Mouse (Mus musculus): ENCODE measurements around the gene Cxcr3. TPM values are rescaled to one million over a fixed set of nuclear protein-coding genes. Genes with fewer than 3 reads are reported as not detected.

The Cxcr3 gene
- polyA plus RNA-seq, 1 experiment from 2014 or later, result 0.25 TPM

DNA sequence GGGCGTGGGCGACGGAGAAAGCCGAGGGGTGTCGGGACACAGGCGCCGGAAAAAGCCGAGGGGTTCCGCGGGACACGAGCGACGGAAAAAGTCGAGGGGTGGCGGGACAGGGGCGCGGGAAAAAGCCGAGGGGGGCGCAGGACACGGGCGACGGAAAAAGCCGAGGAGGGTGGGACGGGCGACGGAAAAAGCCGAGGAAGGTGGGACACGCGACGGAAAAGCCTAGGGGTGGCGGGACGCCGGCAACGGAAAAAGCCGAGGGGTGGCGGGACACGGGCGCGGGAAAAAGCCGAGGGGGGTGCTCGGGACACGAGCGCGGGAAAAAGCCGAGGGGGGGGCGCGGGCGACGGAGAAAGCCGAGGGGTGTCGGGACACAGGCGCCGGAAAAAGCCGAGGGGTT, 36.5 kb downstream of the Cxcr3 start:
- Histone ChIP-seq H3K27ac (ENCODE audit: low read length) (no peak overlapping the region), H3K4me2 (ENCODE audit: low read depth, low read length) (no peak overlapping the region), H3K4me3 (ENCODE audit: low read length) (no peak overlapping the region), H3K4me1 (replicated peaks; ENCODE audit: control insufficient read depth, insufficient read depth, low read length) (no peaks in the 10 kb centered on the region), H3K36me3 (ENCODE audit: control insufficient read depth, insufficient read depth, low read length) (no peaks in the 10 kb centered on the region), H3K9me3 (ENCODE audit: control insufficient read depth, low read length) (peaks cover 24% of the 10 kb centered on the region), H3K27me3 (ENCODE audit: control insufficient read depth, insufficient read depth, low read depth, low read length) (no peaks in the 10 kb centered on the region), H3K9ac (ENCODE audit: low read length) (no peak overlapping the region)
- 61% methylated on average over 44 of the region's 54 CpGs for WGBS
- no peak for ATAC-seq (ENCODE audit: low read depth)

DNA sequence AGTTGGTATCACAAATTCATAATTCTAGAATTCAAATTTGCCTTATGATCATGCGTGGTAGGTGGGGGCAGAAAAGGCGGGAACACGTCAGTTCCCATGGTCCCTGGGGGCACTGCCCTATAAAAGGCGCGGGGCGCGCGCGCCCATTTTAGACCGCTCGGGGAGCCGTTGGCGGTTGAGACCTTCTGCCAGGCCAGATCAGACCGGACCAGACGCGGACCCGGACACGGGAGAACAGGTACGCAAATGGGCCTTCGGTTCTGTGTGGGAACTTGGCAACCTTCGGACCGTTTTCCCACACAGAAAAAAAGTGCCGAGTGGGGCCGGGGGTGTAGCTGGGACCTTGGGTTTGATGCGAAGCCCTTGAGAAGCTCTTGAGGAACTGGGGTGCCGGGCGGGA, 38.4 kb downstream of the Cxcr3 start:
- H3K4me3 ChIP-seq (ENCODE audit: low read length), result no peak overlapping the region
- no peaks in the 10 kb centered on the region for H3K36me3 ChIP-seq (ENCODE audit: control insufficient read depth, insufficient read depth, low read length)
- no peaks in the 10 kb centered on the region for H3K4me1 ChIP-seq (replicated peaks; ENCODE audit: control insufficient read depth, insufficient read depth, low read length)
- peaks cover 24% of the 10 kb centered on the region for H3K9me3 ChIP-seq (ENCODE audit: control insufficient read depth, low read length)
- no peaks in the 10 kb centered on the region for H3K27me3 ChIP-seq (ENCODE audit: control insufficient read depth, insufficient read depth, low read depth, low read length)
- no peak for ATAC-seq (ENCODE audit: low read depth)
- H3K4me2 ChIP-seq (ENCODE audit: low read depth, low read length), result no peak overlapping the region
- no peak overlapping the region for H3K9ac ChIP-seq (ENCODE audit: low read length)
- 91% methylated on average over 27 of the region's 27 CpGs for WGBS
- no peak overlapping the region for H3K27ac ChIP-seq (ENCODE audit: low read length)

Other genes with a start within 250 kb of the Cxcr3 start
- gene Taf1, start 201.5 kb downstream of the Cxcr3 start, polyA plus RNA-seq (2015; fragmentation: Nextera tagmentation; extraction: Ambion mirVana), result 11.9 and 12.5 TPM in 2 replicates
- gene Ogt, start 94.2 kb downstream of the Cxcr3 start, polyA plus RNA-seq (2015; fragmentation: Nextera tagmentation; extraction: Ambion mirVana), result 149 and 150 TPM in 2 replicates
- 0.31 TPM in 1 of 2 replicates, not detected in the other for gene Gm4779, start 60.2 kb upstream of the Cxcr3 start, polyA plus RNA-seq (2015; fragmentation: Nextera tagmentation; extraction: Ambion mirVana)
- 0.11 and 0.44 TPM in 2 replicates for gene 8030474K03Rik, start 60.4 kb upstream of the Cxcr3 start, polyA plus RNA-seq (2015; fragmentation: Nextera tagmentation; extraction: Ambion mirVana)
- gene Nhsl2, start 115.1 kb upstream of the Cxcr3 start, polyA plus RNA-seq (2015; fragmentation: Nextera tagmentation; extraction: Ambion mirVana), result 4.2 and 4.5 TPM in 2 replicates